Mouse (Mus musculus) liver, embryonic 14 days (tissue): ENCODE measurements around the gene Olfr763. TPM values are rescaled to one million over a fixed set of nuclear protein-coding genes. Genes with fewer than 3 reads are reported as not detected.

Source experiments
- polyA plus RNA-seq: library from polyadenylated mRNA; depleted of rRNA; stranded (reverse); fragments of >200 nt; gene quantifications from 2 replicates; pipeline ENCODE4 v1.2.3, GENCODE M21; 2012; rRNA removed

The Olfr763 gene
- not detected in 2 replicates for polyA plus RNA-seq

GRCm38 (mm10) chr10:129010288-129010841 is at the start of gene Olfr763:
Olfr763 (plus strand) TSS chr10:129010791.

DNA sequence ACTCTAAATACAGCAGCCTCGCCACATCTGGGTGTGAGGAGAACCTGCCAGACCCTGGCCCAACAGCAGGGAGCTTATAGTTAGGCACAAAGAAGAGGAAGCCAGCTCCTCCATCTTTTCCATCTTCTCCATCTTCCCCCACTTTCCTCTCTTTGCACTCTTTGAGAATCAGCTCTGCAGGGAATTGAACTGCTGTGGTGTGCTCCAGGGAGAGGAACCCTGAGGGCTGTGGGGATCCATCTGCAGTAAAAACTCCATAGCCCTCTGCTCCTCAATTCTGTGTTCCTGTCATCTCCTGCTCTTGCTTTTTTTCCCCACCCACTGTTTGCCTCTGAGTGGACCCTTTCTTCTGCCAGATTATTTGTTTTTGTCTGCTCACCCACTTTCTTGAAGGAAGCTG is 21.5 kb upstream of the Olfr763 start, which contains the start of gene Olfr9:
Olfr9 (plus strand) TSS at position 301 of the 400 bp plus-strand sequence.

GRCm38 (mm10) chr10:129039796-129040195 is 29.2 kb downstream of the Olfr763 start, which contains the start of gene Olfr764-ps1:
Olfr764-ps1 (minus strand) TSS chr10:129039896.

DNA sequence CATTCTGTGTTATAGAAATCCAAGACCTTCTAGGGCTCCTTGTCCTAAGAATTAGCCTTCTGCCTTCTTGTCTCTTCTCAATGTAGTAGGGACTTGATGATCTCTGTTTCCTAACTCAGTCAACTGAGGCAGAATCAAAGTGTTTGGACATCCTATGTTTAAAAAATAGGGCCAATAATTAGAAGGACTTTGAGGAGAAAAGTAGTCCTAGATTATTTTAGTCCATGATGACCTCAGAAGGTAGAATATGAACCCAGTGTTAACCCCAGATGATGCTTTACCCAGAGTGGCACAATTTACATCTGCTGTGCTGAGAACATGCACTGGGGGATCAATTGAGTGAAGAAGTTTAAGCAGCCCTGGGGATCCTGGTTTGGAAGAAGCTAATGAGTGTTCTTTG is 39.3 kb downstream of the Olfr763 start, which contains the start of gene Olfr765:
Olfr765 (minus strand) TSS at position 101 of the 400 bp plus-strand sequence.

Other genes starting within 250 kb of the Olfr763 start
- gene Mmp19, start 219.9 kb upstream of the Olfr763 start, polyA plus RNA-seq: 7.4 and 9.2 TPM in 2 replicates
- 5.6 and 7.6 TPM in 2 replicates for gene Dnajc14, start 206.7 kb upstream of the Olfr763 start, polyA plus RNA-seq
- 2.0 and 2.3 TPM in 2 replicates for gene Tmem198b, start 206.4 kb upstream of the Olfr763 start, polyA plus RNA-seq
- 77.4 and 83.9 TPM in 2 replicates for gene Sarnp, start 193.5 kb upstream of the Olfr763 start, polyA plus RNA-seq
- gene Ormdl2, start 189.1 kb upstream of the Olfr763 start, polyA plus RNA-seq: 43.0 and 48.9 TPM in 2 replicates
- 0.41 and 0.44 TPM in 2 replicates for gene Gdf11, start 119.1 kb upstream of the Olfr763 start, polyA plus RNA-seq
- gene Cd63, start 109.8 kb upstream of the Olfr763 start, polyA plus RNA-seq: 31.3 TPM in 2 replicates
- 10.1 and 12.0 TPM in 2 replicates for gene Rdh5, start 87.9 kb upstream of the Olfr763 start, polyA plus RNA-seq
- gene Bloc1s1, start 86.8 kb upstream of the Olfr763 start, polyA plus RNA-seq: 91.9 and 94.0 TPM in 2 replicates
- gene Itga7, start 77.0 kb upstream of the Olfr763 start, polyA plus RNA-seq: 0.12 and 0.69 TPM in 2 replicates
- gene Mettl7b, start 49.8 kb upstream of the Olfr763 start, polyA plus RNA-seq: 0.02 TPM in 2 replicates
- not detected in 2 replicates for gene Olfr9, start 21.4 kb upstream of the Olfr763 start, polyA plus RNA-seq
- gene Olfr764-ps1, start 29.1 kb downstream of the Olfr763 start, polyA plus RNA-seq: not detected in 2 replicates
- not detected in 2 replicates for gene Olfr765, start 39.2 kb downstream of the Olfr763 start, polyA plus RNA-seq
- not detected in 2 replicates for gene Olfr766-ps1, start 58.2 kb downstream of the Olfr763 start, polyA plus RNA-seq
- not detected in 2 replicates for gene Olfr767, start 72.1 kb downstream of the Olfr763 start, polyA plus RNA-seq
- gene Olfr768, start 88.6 kb downstream of the Olfr763 start, polyA plus RNA-seq: not detected in 2 replicates
- gene Olfr769, start 107.1 kb downstream of the Olfr763 start, polyA plus RNA-seq: not detected in 2 replicates
- gene Olfr770, start 128.2 kb downstream of the Olfr763 start, polyA plus RNA-seq: not detected in 2 replicates
- not detected in 2 replicates for gene Olfr771, start 154.0 kb downstream of the Olfr763 start, polyA plus RNA-seq
- gene Olfr772, start 167.1 kb downstream of the Olfr763 start, polyA plus RNA-seq: not detected in 2 replicates
- gene Olfr773, start 176.6 kb downstream of the Olfr763 start, polyA plus RNA-seq: not detected in 2 replicates
- gene Olfr774, start 225.4 kb downstream of the Olfr763 start, polyA plus RNA-seq: not detected in 2 replicates
- not detected in 2 replicates for gene Olfr775, start 237.6 kb downstream of the Olfr763 start, polyA plus RNA-seq
- not detected in 2 replicates for gene Olfr776, start 248.3 kb downstream of the Olfr763 start, polyA plus RNA-seq